Mouse (Mus musculus) CD8-positive naive resting alpha-beta T cell, adult 2 months (primary cell): Measurements from ENCODE around the gene Naif1.
A peak's percentile ranks its signal among the peaks of the same experiment; 100 is the strongest.
"Not testable (repeated sequence)": the region's sequence is repeated elsewhere in the genome, so short reads cannot be mapped to it uniquely, and the experiment has no call there.

Source experiments
- DNase-seq, 2 experiments: peaks; one replicate each; pipeline ENCODE4 v3.0.0; 2022; ENCODE audit warnings: low read depth in 2 of 2, low spot score in 2 of 2

The Naif1 gene

DNA sequence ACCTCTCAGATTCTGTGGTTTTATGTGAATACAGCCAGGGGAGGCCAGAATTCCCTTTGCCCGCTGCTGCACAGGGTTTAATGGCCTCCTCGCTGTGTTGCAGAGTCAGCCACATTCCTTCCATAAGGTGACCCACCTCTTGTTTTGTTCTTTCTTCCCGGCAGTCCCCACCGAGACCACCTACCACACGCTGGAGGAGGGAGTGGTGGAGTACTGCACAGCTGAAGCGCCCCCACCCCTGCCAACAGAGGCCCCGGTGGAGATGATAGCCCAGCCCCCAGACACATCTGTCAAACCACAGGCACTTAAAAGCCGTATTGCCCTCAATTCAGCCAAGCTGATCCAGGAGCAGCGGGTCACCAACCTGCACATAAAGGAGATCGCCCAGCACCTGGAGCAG, 4.4 kb downstream of the Naif1 start:
- DNase-seq: no peak

GRCm38 (mm10) chr2:32455101-32455500, 4.8 kb downstream of the Naif1 start:
- no peak for DNase-seq

DNA sequence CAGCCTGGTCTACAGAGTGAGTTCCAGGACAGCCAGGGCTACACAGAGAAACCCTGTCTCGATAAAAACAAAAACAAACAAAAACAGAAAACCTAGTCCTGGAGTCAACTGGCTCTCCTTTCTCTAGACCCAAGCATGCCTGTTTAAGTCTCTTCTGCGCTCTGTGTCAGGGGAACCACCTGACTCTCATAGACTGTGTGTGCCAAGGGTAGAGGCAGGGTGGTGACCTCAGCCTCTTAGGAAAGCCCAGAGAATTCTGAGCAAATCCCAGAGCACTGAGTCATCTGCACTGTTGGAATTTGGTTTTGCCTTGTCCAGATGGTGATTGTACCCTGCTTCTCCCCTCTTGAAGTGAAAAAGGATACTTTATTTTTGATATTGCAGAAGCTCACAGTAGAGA, 8.0 kb downstream of the Naif1 start:
- DNase-seq: no peak

GRCm38 (mm10) chr2:32459657-32460056, 9.4 kb downstream of the Naif1 start:
- no peak for DNase-seq

- DNase-seq: no peak
These were observed 13.5 kb downstream of the Naif1 start for GRCm38 (mm10) chr2:32463773-32464172.

- DNase-seq: no peak
These were observed 14.1 kb downstream of the Naif1 start for GRCm38 (mm10) chr2:32464212-32464891.

- DNase-seq: no peak
These were observed 20.9 kb downstream of the Naif1 start for GRCm38 (mm10) chr2:32471001-32471680.

- DNase-seq: peak in 1 of 2 experiments; percentile 38
These were observed 21.4 kb downstream of the Naif1 start for GRCm38 (mm10) chr2:32471681-32472061.

DNA sequence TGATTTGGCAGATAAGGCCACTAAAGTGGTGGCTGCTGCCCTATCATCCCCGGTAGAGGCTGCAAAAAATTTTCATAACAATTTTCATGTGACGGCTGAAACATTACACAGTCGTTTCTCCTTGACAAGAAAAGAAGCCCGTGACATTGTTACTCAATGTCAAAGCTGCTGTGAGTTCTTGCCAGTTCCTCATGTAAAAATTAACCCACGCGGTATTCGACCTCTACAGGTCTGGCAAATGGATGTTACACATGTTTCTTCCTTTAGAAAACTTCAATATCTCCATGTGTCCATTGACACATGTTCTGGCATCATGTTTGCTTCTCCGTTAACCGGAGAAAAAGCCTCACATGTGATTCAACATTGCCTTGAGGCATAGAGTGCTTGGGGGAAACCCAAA, 25.1 kb downstream of the Naif1 start:
- DNase-seq: not testable (repeated sequence)

DNA sequence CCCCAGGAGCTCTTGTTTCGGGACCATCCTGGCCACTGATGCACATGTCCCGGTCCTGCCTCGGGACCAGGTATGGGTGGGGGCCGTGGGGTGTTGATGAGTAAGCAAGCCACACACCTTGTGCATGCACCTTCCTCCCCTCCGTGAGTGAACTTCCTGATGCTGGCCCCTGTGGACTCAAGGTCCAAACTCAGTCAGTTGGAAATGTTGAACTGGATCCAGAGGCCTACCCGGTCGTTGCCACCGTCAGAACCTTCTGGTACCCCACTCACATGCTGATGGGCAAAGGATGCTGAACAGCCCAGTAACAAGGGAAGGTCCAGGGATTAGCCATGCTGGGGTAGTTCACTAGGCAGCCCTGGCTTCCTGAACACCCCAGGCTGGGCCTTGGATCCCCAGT, 32.1 kb downstream of the Naif1 start:
- DNase-seq: no peak

GRCm38 (mm10) chr2:32483179-32483875, 33.1 kb downstream of the Naif1 start:
- peak; percentile 40 to 57 for DNase-seq

DNA sequence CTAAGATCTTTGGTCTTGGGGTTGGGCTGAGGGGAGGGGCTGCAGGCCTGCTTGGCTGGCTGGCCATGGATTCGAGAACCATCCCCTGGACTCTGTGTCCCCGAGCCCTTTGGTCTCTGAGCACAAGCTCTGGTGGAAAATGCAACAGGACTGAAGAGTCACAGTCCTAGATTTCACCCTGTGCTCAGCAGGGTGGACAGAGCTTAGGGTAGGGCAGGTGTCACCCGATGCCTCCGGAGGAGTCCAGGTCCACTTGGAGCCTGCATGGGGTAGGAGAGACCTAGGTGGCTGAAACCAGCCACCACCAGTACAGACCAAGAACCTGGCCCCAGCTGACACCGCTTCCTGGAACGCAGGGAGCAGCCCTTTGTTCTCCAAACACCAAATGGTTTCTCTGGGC, 34.7 kb downstream of the Naif1 start:
- DNase-seq: no peak

GRCm38 (mm10) chr2:32485751-32486150, 35.5 kb downstream of the Naif1 start:
- DNase-seq: no peak

DNA sequence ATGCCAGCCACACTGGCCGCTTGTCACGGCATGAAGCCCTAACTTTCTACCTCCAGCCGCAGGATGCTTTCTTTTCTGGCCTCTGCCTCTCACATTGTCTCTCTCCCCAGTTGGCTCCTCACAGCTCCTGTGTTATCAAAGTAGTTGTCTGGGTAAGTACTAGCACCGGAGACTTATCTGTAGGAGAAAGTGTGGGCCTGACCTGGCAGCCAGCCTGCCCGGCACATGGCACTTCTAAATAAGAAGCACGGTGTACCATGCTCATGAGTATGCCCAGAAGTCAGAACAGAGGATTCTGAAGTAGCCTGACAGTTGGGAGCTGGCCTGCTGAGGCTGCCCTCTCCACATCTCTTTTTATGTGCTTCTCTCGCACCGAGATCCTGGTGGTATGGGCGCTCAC, 35.9 kb downstream of the Naif1 start:
- DNase-seq: no peak

DNA sequence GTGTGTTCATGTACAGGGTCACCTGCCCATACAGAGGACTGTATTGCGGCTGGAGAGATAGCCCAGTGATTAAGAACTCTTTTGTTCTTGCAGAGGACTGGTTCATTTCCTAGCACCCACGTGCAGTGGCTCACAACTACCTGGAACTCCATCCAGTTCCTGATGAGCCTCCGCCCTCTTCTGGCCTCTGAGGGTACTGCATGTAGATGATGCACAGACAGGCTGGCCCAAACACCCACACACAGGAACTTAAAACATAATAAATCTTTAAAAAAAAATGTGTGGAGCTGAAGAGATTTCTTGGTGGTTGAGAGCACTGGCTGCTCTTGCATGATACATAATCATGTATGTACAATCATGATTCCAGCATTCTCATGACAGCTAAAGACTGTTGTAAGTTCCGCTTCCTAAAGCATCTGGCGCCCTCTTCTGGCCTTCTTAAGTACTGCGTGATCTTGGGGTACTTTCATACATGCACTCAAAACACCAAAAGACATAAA, 36.9 kb downstream of the Naif1 start:
- DNase-seq: peak; percentile 89 to 95

DNA sequence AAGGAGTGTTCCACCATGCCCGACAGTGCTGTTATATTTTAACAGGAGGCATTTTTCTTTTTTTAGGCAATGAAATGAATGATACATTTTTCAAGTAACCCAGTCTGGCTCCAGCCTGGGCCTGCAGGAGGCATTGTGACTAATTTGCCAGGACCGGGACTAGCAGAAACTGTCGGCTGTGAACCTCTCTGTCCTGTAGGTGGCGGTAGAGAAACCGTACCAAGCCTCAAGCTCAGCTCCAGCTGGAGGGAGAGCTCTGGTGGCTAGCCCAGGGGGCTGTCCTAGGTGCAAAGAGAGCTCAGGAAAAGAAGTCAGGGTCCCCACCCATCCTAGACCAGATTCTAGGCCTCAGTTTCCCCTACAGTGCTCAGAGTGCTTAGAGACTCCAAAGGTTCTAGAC, 38.4 kb downstream of the Naif1 start:
- DNase-seq: peak; percentile 79 to 84

GRCm38 (mm10) chr2:32490730-32491129, 40.5 kb downstream of the Naif1 start:
- DNase-seq: not testable (repeated sequence)

DNA sequence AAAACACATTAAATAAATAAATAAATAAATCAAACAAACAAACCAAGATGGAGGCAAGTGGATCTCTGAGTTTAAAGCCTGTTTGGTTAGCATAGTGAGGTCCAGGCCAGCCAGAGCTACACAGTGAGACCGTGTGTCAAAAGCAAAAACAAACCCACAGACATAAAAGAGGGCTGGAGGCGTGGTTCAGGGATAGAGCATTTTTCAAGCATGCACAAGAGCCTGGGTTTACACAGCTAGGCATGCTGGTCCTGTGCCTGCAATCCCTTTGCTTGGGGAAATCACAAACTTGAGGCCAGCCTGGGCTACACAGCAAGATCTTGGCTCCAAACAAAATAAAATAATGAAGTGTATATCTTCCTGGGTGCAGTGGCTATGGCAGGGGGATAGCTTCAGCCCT, 42.4 kb downstream of the Naif1 start:
- DNase-seq: no peak

GRCm38 (mm10) chr2:32493301-32493701, 43.0 kb downstream of the Naif1 start:
- peak; percentile 81 for DNase-seq

DNA sequence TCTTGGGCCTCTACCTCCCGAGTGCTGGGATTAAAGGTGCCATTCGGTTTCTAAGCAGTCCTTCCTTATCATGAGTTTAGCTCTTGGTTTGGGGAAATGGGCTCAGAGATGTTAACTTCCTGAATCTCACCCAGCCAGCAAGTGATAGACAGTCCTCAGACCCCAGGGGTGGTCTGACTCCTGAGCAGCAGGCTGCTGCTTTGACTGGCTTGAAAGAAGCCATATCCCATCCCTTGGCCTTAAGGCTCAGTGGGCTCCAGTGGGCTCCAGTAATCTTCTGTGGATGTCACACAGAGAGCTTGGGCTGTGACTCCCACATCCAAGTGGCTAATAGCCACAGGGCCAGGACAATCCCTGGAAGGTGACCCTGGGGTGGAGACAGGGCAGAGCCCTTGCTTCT, 44.3 kb downstream of the Naif1 start:
- no peak for DNase-seq

DNA sequence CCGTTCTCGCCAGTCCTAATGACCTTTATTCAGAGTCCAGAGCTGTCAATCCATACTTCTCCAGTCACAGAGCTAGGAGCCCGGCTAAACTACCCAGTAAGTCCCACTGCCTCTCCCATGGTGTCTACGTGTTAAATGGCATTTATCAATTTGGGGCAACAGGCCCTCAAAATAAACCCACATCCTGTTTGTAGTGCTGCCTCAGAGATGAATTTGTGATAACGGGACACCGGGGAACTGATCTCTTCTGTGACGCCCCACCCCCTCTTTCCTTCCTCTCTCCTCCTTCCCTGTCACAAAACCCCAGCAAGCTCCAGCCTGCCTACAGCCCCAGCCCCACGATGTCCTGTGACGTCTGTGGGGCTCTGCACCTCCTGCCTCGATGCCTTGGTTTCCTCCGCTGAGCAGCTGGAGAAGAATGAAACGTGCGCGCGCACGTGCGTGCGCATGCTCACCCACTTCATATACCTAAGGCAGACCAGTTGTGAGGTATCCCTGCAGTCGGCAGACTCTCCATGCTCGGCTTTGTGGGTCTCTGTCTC, 45.0 kb downstream of the Naif1 start:
- DNase-seq: peak; percentile 80 to 88

GRCm38 (mm10) chr2:32496190-32496589, 45.9 kb downstream of the Naif1 start:
- peak; percentile 52 to 68 for DNase-seq
